Mouse (Mus musculus): ENCODE results near the gene Nbl1. TPM values are rescaled to one million over a fixed set of nuclear protein-coding genes. Genes with fewer than 3 reads are reported as not detected.

Gene Nbl1
- total and polyA plus RNA-seq, 3 experiments, result 0.14 TPM; not detected in 2

DNA sequence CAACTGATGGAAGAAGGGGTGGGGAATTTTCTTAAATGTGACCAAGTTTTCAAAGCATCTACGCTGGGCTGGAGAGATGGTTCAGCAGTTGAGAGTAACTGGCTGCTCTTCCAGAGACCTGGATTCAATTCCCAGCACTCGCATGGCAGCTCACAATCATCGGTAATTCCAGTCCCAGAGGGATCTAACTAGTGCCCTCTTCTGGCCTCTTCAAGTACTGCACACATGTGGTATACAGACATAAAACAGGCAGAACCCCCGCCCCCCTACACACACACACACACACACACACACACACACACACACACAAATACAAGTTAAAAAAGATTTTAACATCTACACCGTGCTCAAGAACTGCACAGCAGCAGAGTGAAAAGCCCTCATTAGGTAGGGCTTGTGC lies 22.9 kb upstream of the Nbl1 start:
- 0 out of 2 replicates have a peak overlapping the region, but pooled peaks have one; percentile 6 for H3K27ac ChIP-seq (ENCODE audit: control insufficient read depth, low read depth, low read length)

DNA sequence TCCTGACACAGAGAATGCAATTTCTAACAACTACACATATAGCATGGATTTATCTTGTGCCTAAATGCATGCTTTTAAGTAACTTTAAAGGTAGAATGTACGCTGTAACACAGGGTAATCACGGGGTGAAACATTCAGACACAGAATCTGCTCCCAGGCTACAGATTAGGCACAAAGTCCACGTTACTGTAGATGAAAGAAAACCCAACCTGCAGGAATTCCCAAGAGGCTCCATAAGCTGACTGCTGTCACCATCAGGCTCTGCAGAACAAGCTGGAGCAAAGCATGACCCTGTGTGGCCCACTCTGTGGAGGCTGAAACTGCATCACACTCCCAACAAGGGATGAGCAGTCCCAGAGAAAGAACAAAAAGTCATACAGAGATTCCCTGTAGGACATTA lies 19.7 kb upstream of the Nbl1 start:
- Histone ChIP-seq H3K27ac (ENCODE audit: control insufficient read depth, low read depth, low read length) (no peak overlapping the region), H3K79me2 (ENCODE audit: control insufficient read depth, insufficient read depth, low read length, poor library complexity) (peaks cover 82% of the 10 kb centered on the region), H3K27me3 (ENCODE audit: control insufficient read depth in 1 of 2, insufficient read depth in 2 of 2, low read length in 2 of 2) (no peaks in the 10 kb centered on the region), H3K4me3 (ENCODE audit: control insufficient read depth in 1 of 2, insufficient read depth in 1 of 2, low read depth in 2 of 2, low read length in 2 of 2) (no peak overlapping the region), H3K9me3 (replicated peaks; ENCODE audit: insufficient read depth, low read length) (no peaks in the 10 kb centered on the region), H3K36me3 (ENCODE audit: control insufficient read depth in 1 of 2, insufficient read depth in 2 of 2, low read length in 2 of 2) (peaks cover 11 to 17% of the 10 kb centered on the region in 2 experiments), H3K9ac (ENCODE audit: control insufficient read depth, low read depth, low read length, poor library complexity, severe bottlenecking) (no peak overlapping the region), H3K4me1 (ENCODE audit: control insufficient read depth in 1 of 2, insufficient read depth in 2 of 2, low read length in 2 of 2) (peaks cover 11 to 16% of the 10 kb centered on the region in 2 experiments)
- no peak for DNase-seq (ENCODE audit: low read depth, low spot score)
- no peak for TF ChIP-seq JUND (IDR thresholded peaks at IDR 0.05; ENCODE audit: low read depth, low read length)
- no peak for TF ChIP-seq UBTF (IDR thresholded peaks at IDR 0.05; ENCODE audit: borderline replicate concordance, insufficient read depth, low read depth, low read length)
- no peak for TF ChIP-seq GABPA (IDR thresholded peaks at IDR 0.05; ENCODE audit: low read depth, low read length)
- no peak for TF ChIP-seq HCFC1 (IDR thresholded peaks at IDR 0.05; ENCODE audit: low read depth, low read length)
- no peak for TF ChIP-seq NELFE (IDR thresholded peaks at IDR 0.05; ENCODE audit: low read depth, low read length)
- TF ChIP-seq SMC3 (IDR thresholded peaks at IDR 0.05; ENCODE audit: low read depth, low read length), result no peak
- no peak for TF ChIP-seq MAFK (IDR thresholded peaks at IDR 0.05; ENCODE audit: borderline replicate concordance, low read depth, low read length)
- no peak for TF ChIP-seq E2F4 (IDR thresholded peaks at IDR 0.05; ENCODE audit: borderline replicate concordance, low read depth, low read length)
- TF ChIP-seq TBP (IDR thresholded peaks at IDR 0.05; ENCODE audit: low read depth, low read length), result no peak

More for the DNA sequence above, 22.9 kb upstream of the Nbl1 start:
- no peak overlapping the region for H3K4me3 ChIP-seq (ENCODE audit: control insufficient read depth in 1 of 2, insufficient read depth in 1 of 2, low read depth in 2 of 2, low read length in 2 of 2)
- peaks cover 35 to 36% of the 10 kb centered on the region in 2 experiments for H3K4me1 ChIP-seq (ENCODE audit: control insufficient read depth in 1 of 2, insufficient read depth in 2 of 2, low read length in 2 of 2)
- peaks cover 90% of the 10 kb centered on the region for H3K79me2 ChIP-seq (ENCODE audit: control insufficient read depth, insufficient read depth, low read length, poor library complexity)
- H3K27me3 ChIP-seq (ENCODE audit: control insufficient read depth in 1 of 2, insufficient read depth in 2 of 2, low read length in 2 of 2), result no peaks in the 10 kb centered on the region
- peaks cover 7 to 42% of the 10 kb centered on the region in 2 experiments for H3K36me3 ChIP-seq (ENCODE audit: control insufficient read depth in 1 of 2, insufficient read depth in 2 of 2, low read length in 2 of 2)
- no peak for TF ChIP-seq USF1 (IDR thresholded peaks at IDR 0.05; ENCODE audit: low read depth, low read length)
- TF ChIP-seq CTCF (IDR thresholded peaks at IDR 0.05 in 2 of 3, conservative IDR thresholded peaks at IDR 0.05 in 1 of 3; ENCODE audit: control insufficient read depth in 1 of 3, insufficient read depth in 1 of 3, low read depth in 2 of 3, low read length in 3 of 3, poor library complexity in 1 of 3, severe bottlenecking in 1 of 3), result peak in 1 of 3 experiments; percentile 9; a peak in 1 of 6 replicates
- no peak for TF ChIP-seq CHD1 (IDR thresholded peaks at IDR 0.05; ENCODE audit: low read depth, low read length)
- DNase-seq (ENCODE audit: low read depth, low spot score), result peak; percentile 43
- H3K9ac ChIP-seq (ENCODE audit: control insufficient read depth, low read depth, low read length, poor library complexity, severe bottlenecking), result no peak overlapping the region
- no peaks in the 10 kb centered on the region for H3K9me3 ChIP-seq (replicated peaks; ENCODE audit: insufficient read depth, low read length)

DNA sequence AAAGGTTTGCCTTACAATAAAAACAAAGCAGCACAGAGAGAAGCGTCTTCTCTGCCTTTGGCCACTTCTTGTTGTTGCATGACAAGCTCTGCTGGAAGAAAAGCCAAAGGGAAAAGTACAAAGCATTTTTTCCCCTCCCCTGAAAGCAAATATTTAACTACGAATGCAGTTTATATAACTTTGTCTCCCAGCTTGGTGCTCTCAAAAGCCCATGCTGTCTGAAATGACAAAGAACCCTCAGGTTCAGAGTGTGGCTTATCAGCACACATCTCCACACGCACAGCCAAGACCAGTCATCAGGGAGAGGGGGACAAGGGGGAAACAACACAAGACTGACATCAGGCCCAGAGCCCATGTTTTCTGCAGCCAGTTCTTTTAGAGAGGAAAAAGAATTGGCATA lies 18.6 kb upstream of the Nbl1 start:
- TF ChIP-seq MAZ (IDR thresholded peaks at IDR 0.05; ENCODE audit: low read depth, low read length) (no peak), GATA1 (IDR thresholded peaks at IDR 0.05; ENCODE audit: low read depth, low read length) (no peak), CTCF (IDR thresholded peaks at IDR 0.05 in 2 of 3, conservative IDR thresholded peaks at IDR 0.05 in 1 of 3; ENCODE audit: control insufficient read depth in 1 of 3, insufficient read depth in 1 of 3, low read depth in 2 of 3, low read length in 3 of 3, poor library complexity in 1 of 3, severe bottlenecking in 1 of 3) (no peak), HCFC1 (IDR thresholded peaks at IDR 0.05; ENCODE audit: low read depth, low read length) (no peak), RCOR1 (IDR thresholded peaks at IDR 0.05; ENCODE audit: low read depth, low read length) (no peak), POLR2AphosphoS5 (IDR thresholded peaks at IDR 0.05; ENCODE audit: borderline replicate concordance, low read depth, low read length) (no peak), GABPA (IDR thresholded peaks at IDR 0.05; ENCODE audit: low read depth, low read length) (no peak), CHD1 (IDR thresholded peaks at IDR 0.05; ENCODE audit: low read depth, low read length) (no peak), ZC3H11A (IDR thresholded peaks at IDR 0.05; ENCODE audit: low read depth, low read length) (no peak), RAD21 (IDR thresholded peaks at IDR 0.05; ENCODE audit: low read depth, low read length) (no peak), NRF1 (IDR thresholded peaks at IDR 0.05; ENCODE audit: insufficient read depth, low read depth, low read length, poor library complexity, severe bottlenecking) (no peak), SIN3A (IDR thresholded peaks at IDR 0.05; ENCODE audit: low read length) (no peak), ZNF384 (IDR thresholded peaks at IDR 0.05; ENCODE audit: low read depth, low read length) (no peak), KAT2A (conservative IDR thresholded peaks at IDR 0.05; ENCODE audit: low read depth, low read length) (no peak), MXI1 (IDR thresholded peaks at IDR 0.05; ENCODE audit: low read depth, low read length) (no peak), POLR2A (IDR thresholded peaks at IDR 0.05; ENCODE audit: control insufficient read depth in 1 of 2, insufficient read depth in 1 of 2, low read depth in 1 of 2, low read length in 2 of 2, poor library complexity in 1 of 2) (no peak)
- Histone ChIP-seq H3K4me1 (ENCODE audit: control insufficient read depth in 1 of 2, insufficient read depth in 2 of 2, low read length in 2 of 2) (peaks cover 2 to 7% of the 10 kb centered on the region in 2 experiments; a peak in 3 of 4 replicates), H3K9me3 (replicated peaks; ENCODE audit: insufficient read depth, low read length) (no peaks in the 10 kb centered on the region), H3K27me3 (ENCODE audit: control insufficient read depth in 1 of 2, insufficient read depth in 2 of 2, low read length in 2 of 2) (no peaks in the 10 kb centered on the region), H3K36me3 (ENCODE audit: control insufficient read depth in 1 of 2, insufficient read depth in 2 of 2, low read length in 2 of 2) (peaks cover 5 to 17% of the 10 kb centered on the region in 2 experiments), H3K79me2 (ENCODE audit: control insufficient read depth, insufficient read depth, low read length, poor library complexity) (peaks cover 76% of the 10 kb centered on the region), H3K27ac (ENCODE audit: control insufficient read depth, low read depth, low read length) (no peak overlapping the region), H3K9ac (ENCODE audit: control insufficient read depth, low read depth, low read length, poor library complexity, severe bottlenecking) (no peak overlapping the region), H3K4me3 (ENCODE audit: control insufficient read depth in 1 of 2, insufficient read depth in 1 of 2, low read depth in 2 of 2, low read length in 2 of 2) (no peak overlapping the region)
- no peak for DNase-seq (ENCODE audit: low read depth, low spot score)

Data from MEL (cell line).